Mouse (Mus musculus): Measurements from ENCODE around the gene Gpn2. TPM values are rescaled to one million over a fixed set of nuclear protein-coding genes. Genes with fewer than 3 reads are reported as not detected.

Gpn2 gene
- polyA plus RNA-seq, 1 experiment = 32.2 TPM

GRCm38 (mm10) chr4:133570066-133570466 is 14.1 kb upstream of the Gpn2 start:
- peaks cover 1% of the 10 kb centered on the region for H3K79me2 ChIP-seq (ENCODE audit: control insufficient read depth, insufficient read depth)
- no peaks in the 10 kb centered on the region for H3K27me3 ChIP-seq (ENCODE audit: control insufficient read depth, insufficient read depth, insufficient read length)
- H3K36me3 ChIP-seq (ENCODE audit: control insufficient read depth, insufficient read depth) = no peaks in the 10 kb centered on the region
- peak overlapping the region; percentile 46 for H3K4me2 ChIP-seq (ENCODE audit: low read depth)
- TF ChIP-seq REST (IDR thresholded peaks at IDR 0.05; ENCODE audit: insufficient read depth, insufficient read length) = no peak
- no peak for TF ChIP-seq MYOD1 (IDR thresholded peaks at IDR 0.05; ENCODE audit: control insufficient read depth in 1 of 3, insufficient read length in 2 of 3, low read depth in 2 of 3)
- TF ChIP-seq MYOG (IDR thresholded peaks at IDR 0.05; ENCODE audit: control insufficient read depth in 1 of 3, insufficient read depth in 1 of 3, insufficient read length in 2 of 3, low read depth in 2 of 3) = no peak
- no peak for TF ChIP-seq POLR2A (IDR thresholded peaks at IDR 0.05; ENCODE audit: insufficient read length, low read depth)
- TF ChIP-seq MAX (IDR thresholded peaks at IDR 0.05; ENCODE audit: low read depth) = no peak
- H3ac ChIP-seq (ENCODE audit: control insufficient read depth, insufficient read length) = no peak overlapping the region
- H3K4me3 ChIP-seq = no peak overlapping the region

DNA sequence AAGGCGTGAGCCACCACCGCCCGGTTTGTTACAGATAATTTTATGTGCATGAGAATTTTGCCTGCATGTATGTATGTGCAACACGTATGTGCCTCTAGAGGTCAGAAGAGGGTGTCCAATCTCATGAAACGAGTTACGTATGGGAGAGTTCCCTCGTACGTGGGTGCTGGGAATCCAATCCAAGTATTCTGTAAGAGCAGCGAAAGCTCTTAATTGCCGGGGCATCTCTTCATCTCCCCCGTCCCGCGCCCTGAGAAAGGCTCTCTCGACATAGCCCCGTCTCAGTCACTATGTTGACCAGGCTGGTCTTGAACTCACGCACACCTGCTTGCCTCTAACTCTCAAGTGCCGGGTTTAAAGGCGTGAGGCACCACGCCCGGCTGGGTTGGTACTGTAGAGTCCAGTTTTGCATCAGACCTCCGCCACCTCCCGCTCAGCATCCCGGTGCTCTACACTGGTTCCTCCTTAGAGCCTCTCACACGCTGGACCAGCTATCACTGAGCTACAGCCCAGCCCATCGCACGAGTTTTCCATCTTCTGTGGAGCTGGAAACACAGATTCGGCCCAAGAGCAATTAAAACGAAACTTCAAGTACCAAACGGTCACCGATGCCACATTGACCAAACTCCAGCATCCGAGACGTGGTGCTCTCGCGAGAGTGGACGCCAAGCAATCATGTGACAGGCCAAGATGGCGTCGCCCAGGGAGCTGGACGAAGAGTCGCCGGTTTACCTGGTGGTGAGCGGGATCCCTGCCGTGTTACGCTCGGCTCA is 9.9 kb upstream of the Gpn2 start, which contains the start of gene Gpatch3:
Gpatch3 (plus strand) TSS at position 676 of the 773 bp plus-strand sequence.
- Histone ChIP-seq H3K36me3 (ENCODE audit: control insufficient read depth, insufficient read depth) (no peaks in the 10 kb centered on the region), H3K27me3 (ENCODE audit: control insufficient read depth, insufficient read depth, insufficient read length) (no peaks in the 10 kb centered on the region), H3K4me3 (peak within 1 kb of the TSS; percentile 67), H3K4me2 (ENCODE audit: low read depth) (peak within 1 kb of the TSS; percentile 79), H3K79me2 (ENCODE audit: control insufficient read depth, insufficient read depth) (peaks cover 6% of the 10 kb centered on the region), H3ac (ENCODE audit: control insufficient read depth, insufficient read length) (peak within 1 kb of the TSS; percentile 20)
- TF ChIP-seq TCF3 (IDR thresholded peaks at IDR 0.05; ENCODE audit: insufficient read length, low read depth) = no peak
- TF ChIP-seq MAX (IDR thresholded peaks at IDR 0.05; ENCODE audit: low read depth) = no peak
- peak; percentile 79 for TF ChIP-seq POLR2AphosphoS2 (IDR thresholded peaks at IDR 0.05; ENCODE audit: insufficient read length, low read depth)
- TF ChIP-seq POLR2A (IDR thresholded peaks at IDR 0.05; ENCODE audit: insufficient read length, low read depth) = peak; percentile 84
- no peak for TF ChIP-seq E2F4 (IDR thresholded peaks at IDR 0.05; ENCODE audit: insufficient read depth)
- no peak for TF ChIP-seq CEBPB (IDR thresholded peaks at IDR 0.05; ENCODE audit: insufficient read depth, poor library complexity, severe bottlenecking)
- TF ChIP-seq USF1 (IDR thresholded peaks at IDR 0.05; ENCODE audit: low read depth) = peak; percentile 99

DNA sequence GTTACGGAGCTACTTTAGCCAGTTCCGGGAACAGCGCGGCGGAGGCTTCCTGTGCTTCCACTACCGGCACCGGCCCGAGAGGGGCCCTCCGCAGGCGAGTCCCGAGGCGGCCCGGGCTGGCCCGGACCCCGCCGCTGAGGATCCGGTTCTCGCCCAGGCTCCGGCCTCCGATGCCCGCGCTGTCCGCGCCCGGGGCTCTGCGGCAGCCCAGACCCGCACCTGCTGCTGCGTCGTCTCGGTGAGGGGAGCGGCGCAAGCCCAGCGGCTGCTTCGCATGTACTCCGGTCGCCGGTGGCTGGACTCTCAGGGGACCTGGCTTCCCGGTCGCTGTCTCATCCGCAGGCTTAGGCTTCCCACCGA is 9.3 kb upstream of the Gpn2 start:
- Histone ChIP-seq H3K27me3 (ENCODE audit: control insufficient read depth, insufficient read depth, insufficient read length) (no peaks in the 10 kb centered on the region), H3K79me2 (ENCODE audit: control insufficient read depth, insufficient read depth) (peaks cover 6% of the 10 kb centered on the region), H3K4me2 (ENCODE audit: low read depth) (peak overlapping the region; percentile 79), H3K4me3 (peak overlapping the region; percentile 67), H3ac (ENCODE audit: control insufficient read depth, insufficient read length) (peak overlapping the region; percentile 20), H3K36me3 (ENCODE audit: control insufficient read depth, insufficient read depth) (no peaks in the 10 kb centered on the region)
- no peak for TF ChIP-seq TCF3 (IDR thresholded peaks at IDR 0.05; ENCODE audit: insufficient read length, low read depth)
- no peak for TF ChIP-seq CEBPB (IDR thresholded peaks at IDR 0.05; ENCODE audit: insufficient read depth, poor library complexity, severe bottlenecking)
- no peak for TF ChIP-seq USF1 (IDR thresholded peaks at IDR 0.05; ENCODE audit: low read depth)
- no peak for TF ChIP-seq POLR2AphosphoS2 (IDR thresholded peaks at IDR 0.05; ENCODE audit: insufficient read length, low read depth)
- TF ChIP-seq TCF12 (IDR thresholded peaks at IDR 0.05; ENCODE audit: insufficient read depth, poor library complexity, severe bottlenecking) = no peak
- TF ChIP-seq REST (IDR thresholded peaks at IDR 0.05; ENCODE audit: insufficient read depth, insufficient read length) = no peak
- TF ChIP-seq POLR2A (IDR thresholded peaks at IDR 0.05; ENCODE audit: insufficient read length, low read depth) = no peak
- TF ChIP-seq MYOG (IDR thresholded peaks at IDR 0.05; ENCODE audit: control insufficient read depth in 1 of 3, insufficient read depth in 1 of 3, insufficient read length in 2 of 3, low read depth in 2 of 3) = no peak
- TF ChIP-seq SRF (IDR thresholded peaks at IDR 0.05; ENCODE audit: control insufficient read depth, insufficient read length, low read depth) = no peak
- no peak for TF ChIP-seq MYOD1 (IDR thresholded peaks at IDR 0.05; ENCODE audit: control insufficient read depth in 1 of 3, insufficient read length in 2 of 3, low read depth in 2 of 3)
- TF ChIP-seq MAX (IDR thresholded peaks at IDR 0.05; ENCODE audit: low read depth) = no peak
- no peak for TF ChIP-seq E2F4 (IDR thresholded peaks at IDR 0.05; ENCODE audit: insufficient read depth)

DNA sequence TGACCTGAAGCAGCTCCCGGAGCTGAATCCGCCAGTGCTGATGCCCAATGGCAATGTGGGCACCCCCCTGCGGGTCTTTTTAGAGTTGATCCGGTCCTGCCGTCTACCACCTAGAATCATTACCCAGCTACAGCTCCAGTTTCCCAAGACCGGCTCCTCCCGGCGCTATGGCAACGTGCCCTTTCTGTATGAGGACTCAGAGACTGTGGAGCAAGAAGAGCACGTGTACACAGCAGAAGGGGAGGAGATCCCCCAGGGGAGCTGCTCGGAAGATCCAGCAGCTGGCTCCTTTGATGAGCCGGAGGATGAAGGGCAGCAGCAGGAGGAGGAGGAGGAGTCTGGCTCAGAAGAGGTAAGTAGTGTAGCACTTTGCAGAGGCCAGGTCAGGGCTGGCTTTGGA is 6.2 kb upstream of the Gpn2 start:
- H3ac ChIP-seq (ENCODE audit: control insufficient read depth, insufficient read length) = no peak overlapping the region
- H3K36me3 ChIP-seq (ENCODE audit: control insufficient read depth, insufficient read depth) = no peaks in the 10 kb centered on the region
- H3K27me3 ChIP-seq (ENCODE audit: control insufficient read depth, insufficient read depth, insufficient read length) = no peaks in the 10 kb centered on the region
- H3K4me2 ChIP-seq (ENCODE audit: low read depth) = no peak overlapping the region
- peaks cover 6% of the 10 kb centered on the region for H3K79me2 ChIP-seq (ENCODE audit: control insufficient read depth, insufficient read depth)
- TF ChIP-seq E2F4 (IDR thresholded peaks at IDR 0.05; ENCODE audit: insufficient read depth) (no peak), POLR2AphosphoS2 (IDR thresholded peaks at IDR 0.05; ENCODE audit: insufficient read length, low read depth) (no peak), MAX (IDR thresholded peaks at IDR 0.05; ENCODE audit: low read depth) (no peak), REST (IDR thresholded peaks at IDR 0.05; ENCODE audit: insufficient read depth, insufficient read length) (no peak)
- no peak overlapping the region for H3K4me3 ChIP-seq

GRCm38 (mm10) chr4:133583690-133584058 is 488 bp upstream of the Gpn2 start:
- Histone ChIP-seq H3K79me2 (ENCODE audit: control insufficient read depth, insufficient read depth) (no peaks in the 10 kb centered on the region), H3K36me3 (ENCODE audit: control insufficient read depth, insufficient read depth) (no peaks in the 10 kb centered on the region), H3K4me2 (ENCODE audit: low read depth) (peak overlapping the region; percentile 83), H3ac (ENCODE audit: control insufficient read depth, insufficient read length) (peak overlapping the region; percentile 60), H3K4me3 (peak overlapping the region; percentile 73), H3K27me3 (ENCODE audit: control insufficient read depth, insufficient read depth, insufficient read length) (no peaks in the 10 kb centered on the region)
- TF ChIP-seq REST (IDR thresholded peaks at IDR 0.05; ENCODE audit: insufficient read depth, insufficient read length) (no peak), MYOD1 (IDR thresholded peaks at IDR 0.05; ENCODE audit: control insufficient read depth in 1 of 3, insufficient read length in 2 of 3, low read depth in 2 of 3) (no peak), POLR2A (IDR thresholded peaks at IDR 0.05; ENCODE audit: insufficient read length, low read depth) (no peak)
